Mouse (Mus musculus): ENCODE measurements around the gene Tmem165.

The Tmem165 gene

GRCm38 (mm10) chr5:76250948-76251347, 67.3 kb downstream of the Tmem165 start:
- DNase-seq = no peak
